Mouse (Mus musculus): ENCODE measurements at regions not wholly inside any gene's neighbourhood (a gene's known extent, or its start where the extent isn't known, plus 50 kb on each side); places are given as distances from the start of the nearest gene placed in this dataset.

DNA sequence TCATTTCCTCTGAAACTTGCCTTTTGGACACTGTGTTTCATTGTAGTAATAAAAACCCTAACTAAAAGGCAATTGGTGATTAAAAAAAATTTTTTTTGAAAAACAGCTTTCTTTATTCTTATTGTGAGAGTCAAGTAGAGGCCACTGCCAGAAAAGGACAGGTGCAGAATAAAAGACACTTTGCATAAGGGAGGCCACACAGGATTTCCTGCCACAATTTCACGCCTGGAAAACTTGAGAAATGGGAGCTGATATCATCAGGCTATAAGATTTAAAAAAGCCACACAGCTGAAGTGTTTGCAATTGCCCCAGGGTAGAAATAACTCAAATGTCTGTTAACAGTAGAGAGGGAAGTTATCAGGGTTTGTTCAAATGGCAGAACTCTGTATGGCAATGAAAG lies 76.6 kb upstream of the Plxnc1 start:
- ATAC-seq (ENCODE audit: low FRiP score, low read depth): no peak
- 70% methylated on average over 1 of the region's 1 CpGs for WGBS
- H3K4me2 ChIP-seq (replicated peaks): no peak overlapping the region

DNA sequence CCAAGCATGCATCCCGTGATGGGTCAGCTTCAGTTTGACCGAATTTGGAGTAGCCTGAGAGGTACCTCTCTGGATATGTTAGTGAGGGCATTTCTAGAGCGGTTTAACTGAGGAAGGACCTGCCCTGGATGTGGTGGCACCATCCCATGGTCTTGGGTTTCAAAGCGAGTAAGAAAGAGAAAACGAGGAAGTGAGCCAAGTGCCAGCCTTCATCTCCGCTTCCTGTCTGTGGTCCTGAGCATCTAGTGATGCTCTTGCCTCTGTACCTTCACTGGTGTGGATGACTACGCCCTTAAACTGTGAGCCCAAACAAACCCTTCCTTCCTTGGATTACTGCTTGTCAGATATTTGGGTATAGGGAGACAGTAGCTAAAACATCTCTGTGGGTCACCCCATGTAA lies 72.3 kb upstream of the Plxnc1 start:
- Histone ChIP-seq H3K27ac (no peak overlapping the region), H3K4me1 (no peaks in the 10 kb centered on the region), H3K36me3 (no peaks in the 10 kb centered on the region), H3K4me2 (replicated peaks) (no peak overlapping the region), H3K9ac (no peak overlapping the region), H3K27me3 (replicated peaks) (no peaks in the 10 kb centered on the region), H3K9me3 (no peaks in the 10 kb centered on the region), H3K4me3 (no peak overlapping the region)
- ATAC-seq (ENCODE audit: low FRiP score, low read depth): no peak
- 90% methylated on average over 7 of the region's 7 CpGs for WGBS

More for the DNA sequence above, 76.6 kb upstream of the Plxnc1 start:
- H3K4me3 ChIP-seq: no peak overlapping the region
- no peaks in the 10 kb centered on the region for H3K36me3 ChIP-seq
- H3K27me3 ChIP-seq (replicated peaks): no peaks in the 10 kb centered on the region
- H3K9ac ChIP-seq: no peak overlapping the region
- no peak overlapping the region for H3K27ac ChIP-seq
- no peaks in the 10 kb centered on the region for H3K4me1 ChIP-seq
- H3K9me3 ChIP-seq: no peaks in the 10 kb centered on the region

DNA sequence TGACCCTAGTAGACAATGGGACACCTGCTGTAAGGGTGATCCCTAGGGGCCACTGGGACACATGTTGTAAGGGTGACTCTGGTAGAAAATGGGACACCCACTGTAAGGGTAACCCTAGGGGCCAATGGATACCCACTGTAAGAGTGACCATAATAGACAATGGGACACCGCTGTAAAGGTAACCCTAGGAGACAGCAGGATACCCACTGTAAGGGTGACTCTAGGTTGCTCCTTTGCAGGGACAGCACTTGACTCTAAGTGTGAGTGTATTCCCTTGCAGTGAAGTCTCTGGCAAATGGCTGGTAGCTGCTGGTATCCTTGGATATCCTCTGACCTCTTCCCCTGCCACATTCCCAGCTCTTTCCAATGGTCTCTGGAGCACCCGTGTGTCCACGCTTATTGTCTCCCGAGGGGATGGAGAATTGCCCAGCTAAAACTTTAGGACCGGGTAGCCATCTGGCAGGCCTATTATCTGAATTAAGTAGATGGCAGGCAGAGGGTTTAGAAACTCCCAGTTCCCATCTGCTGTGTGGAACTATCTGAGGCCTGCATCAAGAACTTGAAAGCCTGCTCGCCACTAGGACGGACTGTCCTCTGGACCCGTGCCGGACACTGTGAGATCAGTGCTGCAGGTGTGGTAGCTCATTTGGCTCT lies 70.8 kb upstream of the Plxnc1 start:
- H3K9me3 ChIP-seq: no peaks in the 10 kb centered on the region
- no peak overlapping the region for H3K27ac ChIP-seq
- no peak overlapping the region for H3K4me3 ChIP-seq
- ATAC-seq (ENCODE audit: low FRiP score, low read depth): no peak
- H3K9ac ChIP-seq: no peak overlapping the region
- no peak overlapping the region for H3K4me2 ChIP-seq (replicated peaks)
- H3K36me3 ChIP-seq: no peaks in the 10 kb centered on the region
- H3K4me1 ChIP-seq: no peaks in the 10 kb centered on the region
- H3K27me3 ChIP-seq (replicated peaks): no peaks in the 10 kb centered on the region
- 64% methylated on average over 9 of the region's 9 CpGs for WGBS

DNA sequence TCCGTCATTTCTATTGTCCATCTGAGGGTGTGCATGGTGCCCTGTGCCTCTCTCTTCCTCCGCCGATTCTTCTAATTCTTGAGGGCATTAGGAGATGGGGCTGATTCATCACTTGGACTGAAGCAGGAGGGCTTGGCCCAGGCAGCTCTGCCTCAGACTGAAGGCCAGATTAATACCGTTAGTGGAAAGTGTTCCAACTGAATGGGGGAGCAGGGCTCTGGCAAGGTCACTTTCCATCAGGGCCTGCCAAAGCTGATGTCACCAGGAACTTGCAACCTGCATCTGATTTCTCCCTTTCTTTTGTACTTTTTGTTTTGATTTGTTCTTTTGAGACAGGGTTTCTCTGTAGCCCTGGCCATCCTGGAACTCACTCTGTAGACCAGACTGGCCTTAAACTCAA lies 69.3 kb upstream of the Plxnc1 start:
- 80% methylated on average over 4 of the region's 4 CpGs for WGBS

DNA sequence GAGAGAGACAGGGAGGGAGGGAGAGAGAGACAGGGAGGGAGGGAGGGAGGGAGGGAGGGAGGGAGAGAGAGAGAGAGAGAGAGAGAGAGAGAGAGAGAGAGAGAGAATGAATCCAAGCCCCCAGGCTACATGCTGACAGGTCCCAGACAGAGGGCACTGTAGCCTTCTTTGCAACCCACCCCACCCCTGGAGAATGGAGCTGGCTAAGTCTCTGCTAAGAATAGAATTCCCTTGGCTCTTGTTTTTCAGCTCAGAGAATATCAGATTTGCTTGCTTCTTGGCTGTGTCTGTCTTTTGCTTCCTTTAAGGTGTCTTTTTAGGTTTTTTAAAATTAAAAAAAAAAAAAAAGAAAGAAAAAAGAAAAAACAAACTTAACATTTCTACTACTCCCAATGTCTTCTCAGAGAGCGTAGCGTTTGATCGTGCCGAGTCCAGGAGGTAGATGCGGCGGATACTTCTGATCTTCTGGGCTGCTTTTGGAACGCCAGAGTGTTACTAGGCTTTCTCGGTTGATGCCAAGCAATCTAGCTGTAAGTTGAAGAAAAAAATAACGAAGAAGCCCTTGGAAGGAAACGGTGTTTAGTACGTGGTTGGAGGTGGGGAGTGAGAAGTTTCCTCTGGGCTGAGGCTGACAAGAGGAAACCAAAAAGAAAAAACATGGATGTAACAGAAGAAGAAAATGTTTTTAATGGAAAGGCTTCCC lies 68.7 kb upstream of the Plxnc1 start:
- Histone ChIP-seq H3K4me2 (replicated peaks) (no peak overlapping the region), H3K4me3 (no peak overlapping the region), H3K9me3 (no peaks in the 10 kb centered on the region), H3K36me3 (no peaks in the 10 kb centered on the region), H3K27ac (no peak overlapping the region), H3K4me1 (no peaks in the 10 kb centered on the region), H3K27me3 (replicated peaks) (no peaks in the 10 kb centered on the region), H3K9ac (no peak overlapping the region)
- ATAC-seq (ENCODE audit: low FRiP score, low read depth): no peak
- WGBS: 94% methylated on average over 11 of the region's 11 CpGs

More for the DNA sequence above, 69.3 kb upstream of the Plxnc1 start:
- ATAC-seq (ENCODE audit: low FRiP score, low read depth): no peak
- no peak overlapping the region for H3K9ac ChIP-seq
- H3K4me1 ChIP-seq: no peaks in the 10 kb centered on the region
- H3K4me2 ChIP-seq (replicated peaks): no peak overlapping the region
- no peak overlapping the region for H3K27ac ChIP-seq
- H3K4me3 ChIP-seq: no peak overlapping the region
- no peaks in the 10 kb centered on the region for H3K36me3 ChIP-seq
- no peaks in the 10 kb centered on the region for H3K9me3 ChIP-seq
- no peaks in the 10 kb centered on the region for H3K27me3 ChIP-seq (replicated peaks)

DNA sequence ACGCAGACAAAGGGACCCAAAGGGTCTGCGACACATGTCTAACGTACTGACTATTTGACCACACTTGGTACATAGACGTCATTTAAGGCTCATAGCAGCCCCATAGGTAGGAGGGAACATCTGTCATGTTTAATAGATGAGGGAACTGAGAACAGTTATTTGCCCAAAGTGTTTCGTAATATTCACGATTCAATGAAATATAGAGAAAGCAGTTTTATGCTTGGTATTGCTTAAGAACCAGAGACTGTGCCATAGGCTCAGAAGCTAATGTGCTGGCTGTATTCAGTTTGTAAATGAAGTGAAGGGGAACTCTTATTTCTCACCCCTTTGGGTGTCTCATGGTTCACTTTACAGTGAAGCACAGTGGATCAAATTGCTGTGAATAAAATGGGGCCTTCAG lies 65.7 kb upstream of the Plxnc1 start:
- H3K9me3 ChIP-seq: no peaks in the 10 kb centered on the region
- no peaks in the 10 kb centered on the region for H3K4me1 ChIP-seq
- WGBS: 94% methylated on average over 6 of the region's 6 CpGs

DNA sequence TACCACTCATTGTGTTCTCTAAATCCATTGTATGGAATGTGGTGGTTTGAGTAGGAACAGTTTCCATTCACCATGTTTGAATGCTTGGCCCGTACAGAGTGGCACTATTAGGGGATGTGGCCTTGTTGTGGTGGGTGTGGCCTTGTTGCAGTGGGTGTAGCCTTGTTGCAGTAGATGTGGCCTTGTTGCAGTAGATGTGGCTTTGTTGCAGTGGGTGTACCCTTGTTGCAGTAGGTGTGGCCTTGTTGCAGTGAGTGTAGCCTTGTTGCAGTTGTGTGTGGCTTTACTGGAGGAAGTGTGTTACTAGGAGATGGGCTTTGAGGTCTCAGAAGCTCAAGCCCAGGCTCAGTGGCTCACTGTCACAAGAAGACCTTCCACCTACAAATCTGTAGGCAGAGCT lies 64.4 kb upstream of the Plxnc1 start:
- Histone ChIP-seq H3K4me2 (replicated peaks) (no peak overlapping the region), H3K27me3 (replicated peaks) (no peaks in the 10 kb centered on the region), H3K9me3 (no peaks in the 10 kb centered on the region), H3K9ac (no peak overlapping the region), H3K36me3 (no peaks in the 10 kb centered on the region), H3K27ac (no peak overlapping the region), H3K4me1 (no peaks in the 10 kb centered on the region), H3K4me3 (no peak overlapping the region)
- 97% methylated on average over 1 of the region's 1 CpGs for WGBS
- ATAC-seq (ENCODE audit: low FRiP score, low read depth): no peak

More for the DNA sequence above, 65.7 kb upstream of the Plxnc1 start:
- Histone ChIP-seq H3K4me2 (replicated peaks) (no peak overlapping the region), H3K27me3 (replicated peaks) (no peaks in the 10 kb centered on the region), H3K27ac (no peak overlapping the region), H3K4me3 (no peak overlapping the region), H3K9ac (no peak overlapping the region), H3K36me3 (no peaks in the 10 kb centered on the region)
- ATAC-seq (ENCODE audit: low FRiP score, low read depth): no peak

DNA sequence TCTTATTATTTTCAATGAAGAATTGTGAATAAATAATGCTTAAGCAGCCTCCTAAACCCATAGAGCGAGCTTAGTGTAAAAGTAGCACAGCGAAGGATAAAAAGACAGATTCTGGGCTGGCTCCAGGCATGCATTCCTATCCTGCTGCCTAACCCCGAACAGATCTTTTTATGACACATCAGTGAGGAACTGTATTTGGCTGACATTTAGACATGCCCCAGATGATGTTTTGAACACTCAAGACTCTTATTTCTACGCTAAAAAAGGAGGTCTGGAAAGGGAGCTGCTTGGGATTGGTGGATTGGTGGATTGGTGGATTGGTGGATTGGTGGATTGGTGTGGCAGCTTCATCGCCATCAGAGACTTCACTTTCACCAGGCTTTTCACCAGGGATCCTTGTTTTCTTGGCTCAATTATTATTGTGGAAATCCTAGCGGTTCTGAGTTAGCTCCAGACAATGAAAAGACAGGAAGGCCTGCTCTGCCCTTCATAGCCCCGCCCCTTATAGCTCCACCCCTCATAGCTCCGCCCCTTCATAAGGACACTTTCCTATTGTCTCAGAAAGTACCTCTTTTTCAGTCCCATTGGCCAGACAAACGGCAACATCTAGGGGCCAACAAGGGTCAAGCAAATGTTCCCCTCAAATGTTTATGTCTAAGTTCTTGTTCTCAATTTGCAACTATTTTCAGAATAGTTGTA lies 59.6 kb upstream of the Plxnc1 start:
- Histone ChIP-seq H3K36me3 (no peaks in the 10 kb centered on the region), H3K9ac (no peak overlapping the region), H3K27me3 (replicated peaks) (no peaks in the 10 kb centered on the region), H3K4me1 (no peaks in the 10 kb centered on the region), H3K9me3 (no peaks in the 10 kb centered on the region), H3K4me2 (replicated peaks) (no peak overlapping the region), H3K4me3 (no peak overlapping the region), H3K27ac (no peak overlapping the region)
- WGBS: 86% methylated on average over 9 of the region's 9 CpGs
- no peak for ATAC-seq (ENCODE audit: low FRiP score, low read depth)

DNA sequence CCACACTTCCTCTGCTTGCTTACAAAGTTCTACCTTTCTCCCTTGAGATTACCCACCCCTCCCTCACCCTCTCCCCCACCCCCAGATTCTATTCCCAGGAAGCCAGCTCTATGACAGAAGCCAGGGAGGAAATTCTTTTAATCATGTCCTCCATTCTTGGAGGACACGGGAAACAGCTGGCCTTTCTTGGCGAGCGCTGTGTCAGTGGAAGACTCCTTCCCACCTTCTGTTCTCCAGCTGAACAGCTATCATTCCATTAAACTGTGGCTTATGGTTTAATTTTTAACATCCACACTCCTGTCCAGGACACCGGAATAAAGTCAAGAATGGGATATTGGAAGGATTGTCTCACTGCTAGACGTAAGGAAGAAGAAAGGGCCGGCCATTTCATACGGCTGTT lies 59.0 kb upstream of the Plxnc1 start:
- ATAC-seq (ENCODE audit: low FRiP score, low read depth): no peak
- Histone ChIP-seq H3K9me3 (no peaks in the 10 kb centered on the region), H3K27ac (no peak overlapping the region), H3K36me3 (no peaks in the 10 kb centered on the region), H3K27me3 (replicated peaks) (no peaks in the 10 kb centered on the region), H3K4me2 (replicated peaks) (no peak overlapping the region), H3K4me3 (no peak overlapping the region), H3K4me1 (no peaks in the 10 kb centered on the region), H3K9ac (no peak overlapping the region)
- 96% methylated on average over 7 of the region's 7 CpGs for WGBS

DNA sequence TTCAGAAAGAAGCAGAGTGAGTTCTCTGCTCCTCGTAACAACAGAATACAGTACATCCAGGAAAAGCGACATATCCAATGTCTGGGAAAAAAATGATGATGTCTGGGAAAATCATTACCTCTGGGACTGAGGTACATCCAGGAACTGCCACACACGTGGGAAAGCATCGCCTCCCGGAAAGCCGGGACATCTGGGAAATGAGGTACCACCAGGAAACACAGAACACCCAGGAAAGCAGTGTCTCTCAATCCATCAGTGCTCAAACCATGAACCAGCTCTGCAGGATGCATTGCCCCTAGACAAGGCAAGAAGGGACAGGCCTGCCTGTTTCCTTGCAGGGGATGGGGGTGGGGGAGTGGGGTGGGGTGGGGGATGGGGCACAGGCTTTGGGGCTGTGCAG lies 57.0 kb upstream of the Plxnc1 start:
- Histone ChIP-seq H3K9ac (no peak overlapping the region), H3K4me3 (no peak overlapping the region), H3K36me3 (no peaks in the 10 kb centered on the region), H3K4me1 (no peaks in the 10 kb centered on the region), H3K9me3 (no peaks in the 10 kb centered on the region), H3K27me3 (replicated peaks) (no peaks in the 10 kb centered on the region), H3K27ac (no peak overlapping the region), H3K4me2 (replicated peaks) (no peak overlapping the region)
- ATAC-seq (ENCODE audit: low FRiP score, low read depth): no peak
- WGBS: 72% methylated on average over 6 of the region's 6 CpGs

DNA sequence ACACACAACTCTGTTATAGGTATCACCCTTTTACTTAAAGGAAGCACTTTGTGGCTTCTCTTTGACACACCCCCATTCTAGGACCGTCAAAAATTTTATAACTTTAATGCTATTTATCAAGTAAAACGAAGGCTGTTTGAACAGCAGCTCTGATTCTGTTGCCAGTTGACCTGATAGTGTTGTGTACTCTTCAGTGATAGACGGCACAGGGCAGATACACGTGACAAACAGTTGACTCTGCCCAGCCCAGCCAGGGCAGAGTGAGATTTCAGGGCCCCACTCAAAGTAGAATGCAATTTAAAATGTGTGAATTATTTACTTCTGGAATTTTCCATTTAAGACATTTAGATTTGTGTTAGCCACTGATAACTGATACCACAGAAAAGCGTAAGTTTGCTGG lies 55.1 kb upstream of the Plxnc1 start:
- no peaks in the 10 kb centered on the region for H3K9me3 ChIP-seq
- H3K4me2 ChIP-seq (replicated peaks): no peak overlapping the region
- ATAC-seq (ENCODE audit: low FRiP score, low read depth): no peak
- H3K4me1 ChIP-seq: no peaks in the 10 kb centered on the region
- H3K4me3 ChIP-seq: no peak overlapping the region
- no peak overlapping the region for H3K9ac ChIP-seq
- H3K27ac ChIP-seq: no peak overlapping the region
- 89% methylated on average over 5 of the region's 5 CpGs for WGBS
- H3K36me3 ChIP-seq: no peaks in the 10 kb centered on the region
- H3K27me3 ChIP-seq (replicated peaks): no peaks in the 10 kb centered on the region
